Mouse (Mus musculus) midbrain, postnatal 0 days (tissue): ENCODE data around the gene Dnm3. TPM values are rescaled to one million over a fixed set of nuclear protein-coding genes. Genes with fewer than 3 reads are reported as not detected.
A peak's percentile ranks its signal among the peaks of the same experiment; 100 is the strongest.

Experiments
- ATAC-seq: fragments of 200-750 bp; cut with Nextera tagmentation; 2 replicates; pipeline ENCODE4 v1.8.0; 2017; ENCODE audit warnings: moderate number of reproducible peaks, mild to moderate bottlenecking, moderate TSS enrichment, moderate library complexity; ENCODE audit not compliant: low FRiP score
- DNase-seq: peaks from one replicate; pipeline ENCODE4 v3.0.0-alpha.2; 2015; ENCODE audit warnings: low spot score
- H3K27ac ChIP-seq: fragments of 300-500 bp; sonication (generic); 2 replicates; pipeline ENCODE4 v1.5.1; 2014; ENCODE audit warnings: low read depth, mild to moderate bottlenecking, low read length, mixed read lengths
- H3K27me3 ChIP-seq: fragments of 300-500 bp; sonication (generic); 2 replicates; pipeline ENCODE4 v1.6.1; 2014; ENCODE audit warnings: low read length, control low read depth, mixed read lengths; ENCODE audit not compliant: insufficient read depth
- H3K36me3 ChIP-seq: fragments of 300-500 bp; sonication (generic); 2 replicates; pipeline ENCODE4 v1.6.1; 2014; ENCODE audit warnings: low read length, control low read depth, mixed read lengths; ENCODE audit not compliant: insufficient read depth
- H3K4me1 ChIP-seq: fragments of 300-500 bp; sonication (generic); 2 replicates; pipeline ENCODE4 v1.6.1; 2014; ENCODE audit warnings: mild to moderate bottlenecking, control low read depth, antibody characterized with exemption, low read length, mixed read lengths; ENCODE audit not compliant: insufficient read depth
- H3K4me2 ChIP-seq: fragments of 300-500 bp; sonication (generic); 2 replicates; pipeline ENCODE4 v1.6.1; 2014; ENCODE audit warnings: low read depth, mild to moderate bottlenecking, low read length, mixed read lengths; ENCODE audit not compliant: poor library complexity, severe bottlenecking
- H3K4me3 ChIP-seq: fragments of 300-500 bp; sonication (generic); 2 replicates; pipeline ENCODE4 v1.5.1; 2014; ENCODE audit warnings: low read depth, mild to moderate bottlenecking, low read length, moderate library complexity
- H3K9ac ChIP-seq: fragments of 300-500 bp; sonication (generic); replicated peaks from 2 replicates; pipeline ENCODE4 v1.6.1; 2014; ENCODE audit warnings: mild to moderate bottlenecking, low read length, moderate library complexity, mixed read lengths; ENCODE audit not compliant: poor library complexity, severe bottlenecking
- H3K9me3 ChIP-seq: fragments of 300-500 bp; sonication (generic); 2 replicates; pipeline ENCODE4 v1.6.1; 2016; ENCODE audit warnings: low read length, control low read depth
- CTCF ChIP-seq: IDR thresholded peaks from 2 replicates; pipeline ENCODE4 v1.5.1; 2016; ENCODE audit warnings: antibody characterized with exemption, mild to moderate bottlenecking
- WGBS: fragments of 180-500 bp; shearing (Covaris S2); extraction: QIAGEN DNeasy Blood & Tissue Kit; methylation state at CpG from one replicate; pipeline ENCODE4 v1.1.7; 2014; 5-methylcytosine and 5-hydroxymethylcytosine counted together
- polyA plus RNA-seq: library from polyadenylated mRNA; unstranded; fragments of >200 nt; fragmentation: Nextera tagmentation; extraction: Ambion mirVana; gene quantifications from 2 replicates; pipeline ENCODE4 v1.2.1, GENCODE M21; 2015
- total RNA-seq: library from RNA; depleted of rRNA; stranded (reverse); fragments of >200 nt; gene quantifications from 2 replicates; pipeline ENCODE4 v1.2.3, GENCODE M21; 2014

The Dnm3 gene
- total and polyA plus RNA-seq, 2 experiments from 2014 or later, result 67.0 to 88.5 TPM

DNA sequence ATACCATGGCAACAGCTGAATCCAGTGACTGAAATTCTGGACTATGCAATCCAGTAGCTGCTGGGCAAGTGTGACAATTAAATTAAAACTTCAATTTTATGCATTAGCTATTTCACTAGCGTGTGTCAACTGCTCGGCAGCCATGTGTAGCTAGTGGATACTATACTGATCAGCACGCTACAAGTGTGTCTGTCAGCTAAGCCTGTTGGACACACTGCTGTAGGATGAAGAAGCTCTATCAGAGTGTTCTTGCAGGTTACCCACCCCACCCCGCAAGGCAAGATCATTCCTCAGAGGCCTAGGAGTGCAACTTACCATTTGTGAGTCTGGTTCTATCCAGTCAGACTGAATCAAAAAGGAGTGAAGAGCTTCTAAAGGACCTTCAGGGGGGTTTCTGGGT lies 197.8 kb downstream of the Dnm3 start:
- H3K9ac ChIP-seq, result no peak overlapping the region
- no peak for DNase-seq
- peak; percentile 74 for ATAC-seq
- no peaks in the 10 kb centered on the region for H3K36me3 ChIP-seq
- no peak overlapping the region for H3K4me3 ChIP-seq
- no peaks in the 10 kb centered on the region for H3K27me3 ChIP-seq
- no peaks in the 10 kb centered on the region for H3K9me3 ChIP-seq
- H3K4me2 ChIP-seq, result no peak overlapping the region
- H3K4me1 ChIP-seq, result no peaks in the 10 kb centered on the region
- WGBS, result 80% methylated on average over 4 of the region's 4 CpGs
- H3K27ac ChIP-seq, result no peak overlapping the region
- no peak for TF ChIP-seq CTCF

DNA sequence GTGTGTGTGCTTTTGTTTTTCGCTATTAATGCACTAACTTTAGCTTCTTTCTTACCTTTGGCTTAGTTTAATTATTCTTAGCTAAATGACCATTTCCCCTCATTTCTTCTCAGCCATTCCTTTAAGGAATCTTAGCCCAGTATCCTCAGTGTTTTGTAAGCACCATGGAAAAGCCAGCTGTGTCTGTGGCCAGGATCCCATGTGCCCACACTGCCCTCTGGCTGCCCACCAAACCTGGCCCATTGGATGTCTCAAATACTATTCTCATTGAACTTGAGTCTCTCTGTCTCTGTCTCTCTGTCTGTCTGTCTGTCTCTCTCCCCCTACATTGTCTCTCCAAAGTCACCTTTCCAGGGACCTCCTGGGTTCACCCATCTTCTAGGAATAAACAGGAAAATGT lies 201.8 kb downstream of the Dnm3 start:
- H3K27me3 ChIP-seq, result no peaks in the 10 kb centered on the region
- no peak overlapping the region for H3K9ac ChIP-seq
- H3K4me1 ChIP-seq, result no peaks in the 10 kb centered on the region
- H3K4me3 ChIP-seq, result no peak overlapping the region
- H3K27ac ChIP-seq, result no peak overlapping the region
- H3K4me2 ChIP-seq, result no peak overlapping the region
- no peaks in the 10 kb centered on the region for H3K36me3 ChIP-seq
- TF ChIP-seq CTCF, result peak; percentile 74
- ATAC-seq, result no peak
- 97% methylated on average over 1 of the region's 1 CpGs for WGBS
- H3K9me3 ChIP-seq, result no peaks in the 10 kb centered on the region
- peak; percentile 46 for DNase-seq

DNA sequence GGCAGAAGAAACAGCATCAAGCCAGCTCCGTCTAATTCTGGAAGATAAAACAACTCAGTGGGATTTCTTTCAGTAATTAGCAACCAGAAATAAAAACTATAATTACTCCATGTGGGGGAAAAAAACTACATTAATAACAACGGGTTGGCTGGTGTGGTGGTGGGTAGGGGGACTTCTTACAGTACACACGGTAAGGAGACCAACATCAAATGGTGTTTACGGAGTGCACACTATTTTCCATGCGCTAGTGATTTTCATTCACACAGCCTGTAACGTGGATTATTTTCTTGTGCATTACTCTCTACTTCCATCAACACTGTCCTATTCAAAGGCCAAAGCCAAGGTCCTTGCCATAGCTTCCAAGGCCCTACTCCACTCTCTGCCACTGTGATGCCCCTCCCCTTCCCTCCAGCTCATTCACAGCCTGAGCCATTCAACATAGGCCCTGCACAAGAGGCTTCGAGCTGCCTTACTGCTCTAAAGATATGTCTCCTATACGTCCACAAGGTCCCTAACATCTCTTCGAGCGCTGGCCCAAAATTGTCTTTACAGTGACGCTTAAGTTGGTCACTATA lies 203.1 kb downstream of the Dnm3 start:
- no peak overlapping the region for H3K4me2 ChIP-seq
- no peak for TF ChIP-seq CTCF
- H3K4me3 ChIP-seq, result no peak overlapping the region
- H3K27ac ChIP-seq, result no peak overlapping the region
- no peaks in the 10 kb centered on the region for H3K36me3 ChIP-seq
- no peak for ATAC-seq
- H3K9me3 ChIP-seq, result no peaks in the 10 kb centered on the region
- no peak for DNase-seq
- 87% methylated on average over 11 of the region's 11 CpGs for WGBS
- H3K27me3 ChIP-seq, result no peaks in the 10 kb centered on the region
- no peak overlapping the region for H3K9ac ChIP-seq
- H3K4me1 ChIP-seq, result no peaks in the 10 kb centered on the region

DNA sequence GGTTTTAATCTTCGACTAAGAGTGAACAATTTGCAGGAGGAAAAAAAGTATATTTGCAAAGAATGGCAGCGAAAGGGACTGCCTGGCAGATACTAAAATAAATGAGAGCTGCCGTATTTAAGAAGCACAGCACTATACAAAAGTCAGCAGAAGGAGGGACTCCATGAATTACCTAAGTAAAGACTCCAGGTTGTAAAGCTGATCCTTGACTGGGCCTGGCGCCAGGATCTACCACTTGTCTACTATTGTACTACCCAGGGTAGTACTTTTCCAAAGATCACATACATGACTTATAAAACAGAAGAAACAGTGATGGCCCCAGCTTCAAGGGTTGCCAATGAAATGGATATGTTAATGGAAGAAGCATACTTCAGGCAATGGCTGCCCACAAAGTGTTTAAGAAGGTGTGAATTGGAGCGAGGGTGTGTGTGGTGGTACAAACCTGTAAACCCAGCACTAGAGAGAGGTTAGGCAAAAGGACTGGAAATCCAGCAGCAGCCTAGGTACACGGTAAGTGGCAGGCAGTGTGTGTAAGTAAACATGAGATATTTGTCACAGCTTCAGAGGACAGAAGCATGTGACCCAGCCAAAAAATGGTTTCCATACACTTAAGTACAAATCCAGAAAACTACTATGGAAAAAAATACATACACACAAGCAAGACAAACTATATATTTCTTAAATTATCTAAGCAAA lies 220.8 kb downstream of the Dnm3 start:
- no peaks in the 10 kb centered on the region for H3K36me3 ChIP-seq
- no peaks in the 10 kb centered on the region for H3K9me3 ChIP-seq
- no peak for TF ChIP-seq CTCF
- H3K4me3 ChIP-seq, result no peak overlapping the region
- DNase-seq (no peak), ATAC-seq (no peak)
- no peak overlapping the region for H3K4me2 ChIP-seq
- no peaks in the 10 kb centered on the region for H3K27me3 ChIP-seq
- 79% methylated on average over 6 of the region's 6 CpGs for WGBS
- H3K27ac ChIP-seq, result no peak overlapping the region
- H3K9ac ChIP-seq, result no peak overlapping the region
- H3K4me1 ChIP-seq, result no peaks in the 10 kb centered on the region

DNA sequence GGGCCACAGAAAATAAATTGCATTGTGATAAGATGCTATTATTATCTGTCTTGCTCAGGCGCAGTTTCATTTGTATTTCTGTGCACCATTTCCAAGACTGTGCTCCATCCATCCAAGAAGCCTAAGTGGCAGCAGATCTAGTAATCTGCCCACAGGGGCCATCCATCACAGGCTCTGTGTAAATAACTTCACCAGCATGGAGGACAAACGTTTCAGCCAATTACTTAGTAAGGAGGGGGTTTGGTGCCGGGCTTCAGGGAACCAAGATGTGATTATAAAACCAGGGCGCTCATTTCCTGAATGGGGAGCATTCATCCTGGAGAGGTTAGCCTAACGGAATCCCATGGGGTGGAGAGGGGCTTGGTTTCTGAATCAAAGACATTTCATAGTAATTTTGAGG lies 222.9 kb downstream of the Dnm3 start:
- Histone ChIP-seq H3K4me3 (no peak overlapping the region), H3K4me2 (no peak overlapping the region), H3K27ac (no peak overlapping the region), H3K9me3 (no peaks in the 10 kb centered on the region), H3K27me3 (no peaks in the 10 kb centered on the region), H3K9ac (no peak overlapping the region), H3K36me3 (no peaks in the 10 kb centered on the region), H3K4me1 (no peaks in the 10 kb centered on the region)
- no peak for TF ChIP-seq CTCF
- 42% methylated on average over 5 of the region's 5 CpGs for WGBS
- ATAC-seq, result no peak
- peak; percentile 53 for DNase-seq

DNA sequence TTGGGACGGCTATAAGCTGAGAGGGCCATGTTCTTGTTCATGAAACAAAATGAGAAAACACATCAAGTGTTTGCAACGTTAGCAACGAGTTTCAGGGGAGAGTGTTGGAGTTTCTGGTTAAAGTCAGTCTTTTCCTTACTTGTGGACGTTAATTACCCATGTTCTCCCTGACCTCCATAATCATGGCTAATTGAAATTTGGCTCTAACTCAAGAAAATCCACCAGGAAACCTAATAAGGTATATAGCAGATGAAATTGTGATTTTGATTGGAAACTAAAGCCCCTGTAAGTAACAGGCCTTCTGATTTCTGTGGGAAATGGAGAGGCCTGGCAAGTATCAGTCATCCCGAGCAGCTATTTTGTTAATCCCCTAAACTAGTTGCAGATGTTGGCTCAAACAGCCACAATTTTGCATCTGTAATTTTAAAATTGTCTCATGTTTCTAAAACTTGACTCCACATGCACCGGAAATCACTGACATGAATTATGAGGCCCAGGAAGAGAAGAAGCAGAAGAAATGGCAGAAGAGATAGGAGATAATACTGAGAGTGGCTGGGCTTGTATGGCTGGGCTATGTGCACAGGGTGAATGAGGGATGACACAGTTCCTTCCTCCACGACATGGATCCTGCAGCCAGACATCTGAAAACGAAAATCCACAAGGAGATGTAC lies 223.7 kb downstream of the Dnm3 start:
- H3K4me1 ChIP-seq, result no peaks in the 10 kb centered on the region
- H3K36me3 ChIP-seq, result no peaks in the 10 kb centered on the region
- 82% methylated on average over 8 of the region's 8 CpGs for WGBS
- H3K27me3 ChIP-seq, result no peaks in the 10 kb centered on the region
- no peak for DNase-seq
- no peak for ATAC-seq
- no peak overlapping the region for H3K4me2 ChIP-seq
- H3K9ac ChIP-seq, result no peak overlapping the region
- no peak overlapping the region for H3K27ac ChIP-seq
- no peaks in the 10 kb centered on the region for H3K9me3 ChIP-seq
- no peak for TF ChIP-seq CTCF
- no peak overlapping the region for H3K4me3 ChIP-seq
